Mouse (Mus musculus) cortical plate, adult 2 months (tissue): ENCODE data around the gene Nudt16l1.

Experiments
- CTCF ChIP-seq: fragments of 200-500 bp; IDR thresholded peaks from 2 replicates; pipeline ENCODE4 v1.5.1; 2011; ENCODE audit warnings: mild to moderate bottlenecking, control low read depth, low read length; ENCODE audit not compliant: insufficient read depth; ENCODE audit errors: extremely low read depth
- POLR2A ChIP-seq: fragments of 200-500 bp; IDR thresholded peaks from 2 replicates; pipeline ENCODE4 v1.6.1; 2011; ENCODE audit warnings: mild to moderate bottlenecking, low read length, control low read depth; ENCODE audit not compliant: insufficient read depth; ENCODE audit errors: extremely low read depth

DNA sequence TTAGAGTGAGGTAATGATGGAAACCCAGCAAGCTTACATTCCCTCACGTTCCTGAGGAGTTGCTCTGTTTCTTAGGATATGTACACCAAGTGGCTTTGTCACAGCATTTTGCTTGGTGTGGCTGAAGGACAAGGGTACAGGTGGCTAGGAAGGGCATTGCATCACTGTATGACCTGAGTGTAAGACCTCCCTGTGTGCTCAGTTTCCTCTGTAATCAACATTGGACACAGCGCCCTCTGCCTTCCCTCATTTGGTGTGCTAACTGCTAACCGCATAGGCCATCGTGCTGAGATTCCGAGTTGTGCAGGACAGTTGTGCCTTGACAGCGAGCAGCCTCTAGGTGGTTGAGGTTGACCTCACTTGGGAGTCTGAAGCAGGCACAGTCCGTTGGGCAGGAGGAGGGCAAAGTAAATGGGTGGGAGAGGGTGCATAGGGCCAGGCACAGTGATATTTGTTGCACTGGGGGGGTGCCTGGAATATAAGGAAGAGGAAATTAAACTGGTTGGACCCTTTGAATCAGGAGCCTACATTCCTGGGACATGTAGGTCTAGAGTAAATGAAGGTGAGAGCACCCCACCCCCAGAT is 41.3 kb upstream of the Nudt16l1 start:
- TF ChIP-seq POLR2A: no peak
- no peak for TF ChIP-seq CTCF
